Mouse (Mus musculus) small intestine, adult 2 months (tissue): Measurements from ENCODE around the gene Tnfsfm13. TPM values are rescaled to one million over a fixed set of nuclear protein-coding genes. Genes with fewer than 3 reads are reported as not detected.
"Not testable (repeated sequence)": the region's sequence is repeated elsewhere in the genome, so short reads cannot be mapped to it uniquely, and the experiment has no call there.

Source experiments
- H3K27ac ChIP-seq: fragments of 200-500 bp; 2 replicates; pipeline ENCODE4 v1.5.1; 2012; ENCODE audit warnings: low read depth, low read length, control low read depth, inconsistent platforms; ENCODE audit not compliant: insufficient read depth
- H3K27me3 ChIP-seq: fragments of 200-500 bp; 2 replicates; pipeline ENCODE4 v1.6.1; 2012; ENCODE audit warnings: mild to moderate bottlenecking, moderate library complexity, low read length, inconsistent platforms; ENCODE audit not compliant: control insufficient read depth, insufficient read depth
- H3K36me3 ChIP-seq: fragments of 200-500 bp; 2 replicates; pipeline ENCODE4 v1.6.1; 2012; ENCODE audit warnings: mild to moderate bottlenecking, low read length, control low read depth, inconsistent platforms; ENCODE audit not compliant: control insufficient read depth, insufficient read depth
- H3K4me1 ChIP-seq: fragments of 200-500 bp; 2 replicates; pipeline ENCODE4 v1.6.1; 2012; ENCODE audit warnings: low read length, inconsistent platforms, mixed read lengths; ENCODE audit not compliant: control insufficient read depth, insufficient read depth, insufficient read length
- H3K4me3 ChIP-seq: fragments of 200-500 bp; 2 replicates; pipeline ENCODE4 v1.5.1; 2012; ENCODE audit warnings: low read depth, mild to moderate bottlenecking, control low read depth, inconsistent platforms, low read length, moderate library complexity
- CTCF ChIP-seq: fragments of 200-500 bp; IDR thresholded peaks from 2 replicates; pipeline ENCODE4 v1.5.1; 2012; ENCODE audit warnings: low read depth, mild to moderate bottlenecking, control low read depth, inconsistent platforms, low read length, moderate library complexity, mixed read lengths; ENCODE audit not compliant: insufficient replicate concordance, insufficient read length; ENCODE audit errors: extremely low read depth
- POLR2A ChIP-seq: fragments of 200-500 bp; IDR thresholded peaks from 2 replicates; pipeline ENCODE4 v1.6.1; 2012; ENCODE audit warnings: low read depth, mild to moderate bottlenecking, control low read depth, inconsistent platforms, low read length, moderate library complexity
- WGBS: fragments of 180-500 bp; shearing (Covaris S2); methylation state at CpG from one replicate; pipeline ENCODE4 v1.1.7; 2018; 5-methylcytosine and 5-hydroxymethylcytosine counted together
- polyA plus RNA-seq: library from polyadenylated mRNA; depleted of rRNA; stranded (reverse); fragments of >200 nt; gene quantifications from 2 replicates; pipeline ENCODE4 v1.2.3, GENCODE M21; 2012

Tnfsfm13 gene
- polyA plus RNA-seq, 1 experiment = 1.8 TPM

DNA sequence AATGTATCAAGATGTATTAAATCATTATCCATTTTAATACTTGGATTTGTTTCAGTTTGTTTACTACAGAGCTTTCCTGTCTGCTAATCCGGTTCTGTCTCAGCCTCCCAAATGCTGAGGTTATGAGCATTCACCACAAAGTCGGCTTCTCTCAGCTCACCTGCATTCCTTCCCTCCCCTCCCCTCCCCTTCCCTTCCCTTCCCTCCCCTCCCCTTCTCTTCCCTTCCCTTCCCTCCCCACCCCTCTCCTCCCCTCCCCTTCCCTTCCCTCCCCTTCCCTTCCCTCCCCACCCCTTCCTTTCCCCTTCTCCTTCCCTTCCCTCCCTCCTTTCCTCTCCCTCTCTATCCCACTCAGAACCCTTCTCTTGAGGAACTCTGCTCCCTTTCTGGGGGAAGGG, 8.7 kb upstream of the Tnfsfm13 start:
- Histone ChIP-seq H3K36me3 (no peaks in the 10 kb centered on the region), H3K27me3 (no peaks in the 10 kb centered on the region), H3K27ac (no peak overlapping the region), H3K4me1 (peaks cover 10% of the 10 kb centered on the region), H3K4me3 (no peak overlapping the region)
- 17% methylated on average over 2 of the region's 2 CpGs for WGBS
- no peak for TF ChIP-seq POLR2A
- TF ChIP-seq CTCF = no peak

DNA sequence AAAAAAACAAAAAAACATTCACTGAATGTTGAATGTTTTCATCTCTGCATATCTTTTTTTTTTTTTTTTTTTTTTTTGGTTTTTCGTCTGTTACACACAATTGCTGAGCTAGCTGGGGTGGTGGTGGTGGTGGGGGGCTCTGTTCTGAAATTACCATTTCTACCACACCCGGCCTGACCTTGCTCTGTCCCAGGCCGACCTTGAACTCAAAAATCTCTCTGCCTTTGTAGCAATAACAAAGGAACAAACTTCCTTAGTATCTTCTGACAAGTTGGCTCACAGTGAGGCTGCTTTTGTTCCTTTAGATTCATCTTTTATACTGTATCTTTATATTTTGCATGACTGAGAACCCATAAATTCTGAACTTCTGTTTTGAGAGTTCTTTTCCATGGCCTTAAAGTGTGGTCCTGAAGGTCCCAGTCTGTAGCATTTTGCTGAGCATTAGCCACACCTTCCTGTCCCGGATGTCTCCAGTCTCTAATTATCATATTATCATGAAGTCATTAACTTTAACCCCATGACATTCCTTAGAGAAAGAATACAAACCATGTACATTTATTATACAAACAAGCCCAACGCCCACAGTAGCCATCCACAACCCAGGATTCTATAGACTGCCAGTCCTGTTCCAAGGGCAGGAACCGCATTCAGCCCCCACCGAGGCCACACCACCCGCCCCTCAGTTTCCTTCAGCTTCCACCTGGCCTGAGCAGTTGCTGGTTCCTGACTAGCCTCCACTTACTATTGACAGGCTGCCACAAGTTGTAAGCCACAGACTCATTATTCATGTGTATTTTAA, 8.1 kb upstream of the Tnfsfm13 start:
- TF ChIP-seq CTCF (no peak), POLR2A (no peak)
- WGBS = 49% methylated on average over 8 of the region's 8 CpGs
- no peak overlapping the region for H3K4me3 ChIP-seq
- H3K4me1 ChIP-seq = peaks cover 10% of the 10 kb centered on the region
- no peaks in the 10 kb centered on the region for H3K27me3 ChIP-seq
- no peaks in the 10 kb centered on the region for H3K36me3 ChIP-seq
- H3K27ac ChIP-seq = no peak overlapping the region

DNA sequence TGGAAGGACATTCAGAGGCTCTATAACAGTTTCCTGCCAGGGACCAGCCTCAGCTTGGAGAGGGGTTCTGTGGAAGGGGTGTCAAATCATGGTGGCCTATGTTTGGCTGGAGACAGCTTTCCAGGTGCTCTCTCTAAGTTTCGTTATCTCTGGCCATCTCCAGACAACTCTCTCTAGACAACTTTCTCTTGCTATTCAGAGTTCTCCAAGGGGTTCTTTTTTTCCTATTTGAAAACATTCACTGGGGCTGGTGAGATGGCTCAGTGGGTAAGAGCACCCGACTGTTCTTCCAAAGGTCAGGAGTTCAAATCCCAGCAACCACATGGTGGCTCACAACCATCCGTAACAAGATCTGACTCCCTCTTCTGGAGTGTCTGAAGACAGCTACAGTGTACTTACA, 7.5 kb upstream of the Tnfsfm13 start:
- not testable (repeated sequence) for H3K4me3 ChIP-seq, H3K27me3 ChIP-seq, H3K36me3 ChIP-seq, H3K27ac ChIP-seq
- WGBS = 80% methylated on average over 3 of the region's 3 CpGs
- H3K4me1 ChIP-seq = peaks cover 13% of the 10 kb centered on the region

DNA sequence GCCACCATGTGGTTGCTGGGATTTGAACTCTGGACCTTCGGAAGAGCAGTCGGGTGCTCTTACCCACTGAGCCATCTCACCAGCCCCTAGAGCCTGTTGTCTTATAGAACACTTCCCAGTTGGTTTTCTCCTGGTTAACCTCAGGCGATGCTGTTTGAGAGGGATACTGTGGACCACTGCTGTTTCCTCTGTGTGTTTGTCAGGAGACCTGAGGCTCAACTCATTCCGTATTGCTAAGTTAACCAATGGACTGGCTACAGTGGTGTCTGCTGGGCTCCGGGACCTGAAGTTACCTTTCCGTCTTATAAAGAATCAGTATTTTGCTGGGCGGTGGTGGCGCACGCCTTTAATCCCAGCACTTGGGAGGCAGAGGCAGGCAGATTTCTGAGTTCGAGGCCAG, 7.0 kb upstream of the Tnfsfm13 start:
- H3K4me3 ChIP-seq, H3K27me3 ChIP-seq, H3K36me3 ChIP-seq, H3K27ac ChIP-seq: not testable (repeated sequence)
- H3K4me1 ChIP-seq = peaks cover 13% of the 10 kb centered on the region
- 96% methylated on average over 10 of the region's 10 CpGs for WGBS

DNA sequence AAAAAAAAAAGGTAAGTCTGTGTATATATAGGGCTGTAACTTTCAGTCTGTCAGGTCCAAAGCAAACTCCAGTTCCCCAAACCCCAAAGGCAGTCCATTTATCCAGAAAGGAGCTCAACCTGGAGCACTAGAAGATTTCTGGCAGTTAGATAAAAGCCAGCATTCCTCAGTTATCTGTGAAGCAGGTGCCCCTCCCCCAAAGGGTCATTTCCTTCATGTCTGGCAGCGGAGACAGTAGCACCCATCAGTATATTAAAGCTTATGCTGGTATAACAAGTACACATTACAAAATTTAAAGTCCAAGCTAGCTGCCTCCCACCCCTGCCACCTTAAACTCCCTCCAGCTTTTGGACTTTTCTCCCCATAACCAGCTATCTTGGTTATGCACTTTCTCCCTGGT, 3.7 kb upstream of the Tnfsfm13 start:
- WGBS = 19% methylated on average over 1 of the region's 1 CpGs
- Histone ChIP-seq H3K27me3 (no peaks in the 10 kb centered on the region), H3K4me3 (no peak overlapping the region), H3K4me1 (peaks cover 13% of the 10 kb centered on the region), H3K36me3 (no peaks in the 10 kb centered on the region), H3K27ac (no peak overlapping the region)
- TF ChIP-seq POLR2A = no peak
- TF ChIP-seq CTCF = no peak

DNA sequence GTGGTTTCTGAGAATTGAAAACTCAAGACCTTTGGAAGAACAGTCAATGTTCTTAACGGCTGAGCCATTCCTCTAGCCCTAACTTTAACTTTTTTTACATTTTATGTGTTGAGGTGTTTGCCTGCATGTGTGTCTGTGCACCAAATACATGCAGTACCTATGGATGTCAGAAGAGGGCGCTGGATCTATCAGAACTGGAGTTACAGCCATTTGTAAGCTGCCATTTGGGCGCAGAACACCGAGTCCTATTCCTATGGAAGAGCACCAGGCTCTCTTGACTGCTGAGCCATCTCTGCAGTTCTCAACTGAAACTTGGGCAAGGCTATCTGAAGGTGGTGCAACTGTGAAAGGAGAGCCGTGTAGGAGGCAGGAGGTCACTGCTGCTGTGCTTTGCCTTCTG, 2.7 kb upstream of the Tnfsfm13 start:
- H3K27me3 ChIP-seq = no peaks in the 10 kb centered on the region
- H3K4me3 ChIP-seq = no peak overlapping the region
- peaks cover 9% of the 10 kb centered on the region for H3K4me1 ChIP-seq
- WGBS = 73% methylated on average over 5 of the region's 5 CpGs
- TF ChIP-seq POLR2A = no peak
- peak; percentile 35; the same call in 1 of the 2 replicates for TF ChIP-seq CTCF
- no peaks in the 10 kb centered on the region for H3K36me3 ChIP-seq
- peak overlapping the region; percentile 47; the same call in 1 of the 2 replicates for H3K27ac ChIP-seq

DNA sequence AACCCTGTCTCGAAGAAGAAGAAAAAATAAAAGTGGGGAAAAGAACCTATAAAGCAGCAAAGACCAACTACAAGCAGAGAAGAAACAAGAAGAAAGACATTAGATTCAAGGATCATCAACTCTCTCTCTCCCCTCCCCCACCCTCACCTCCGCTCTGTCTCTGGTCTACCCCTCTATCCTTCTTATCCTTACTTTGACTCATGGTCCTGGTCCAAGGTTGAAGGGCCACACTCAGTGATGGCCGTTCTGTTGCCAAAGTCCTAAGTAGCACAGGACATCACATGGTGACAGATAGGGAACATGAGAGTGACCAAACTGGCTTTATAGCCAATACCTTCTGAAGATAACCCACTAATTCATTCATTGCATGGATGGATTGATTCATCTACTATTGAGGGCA, 1.5 kb upstream of the Tnfsfm13 start:
- WGBS = 73% methylated on average over 3 of the region's 3 CpGs
- H3K36me3 ChIP-seq = no peaks in the 10 kb centered on the region
- H3K27ac ChIP-seq = peak overlapping the region; percentile 66; the same call in 1 of the 2 replicates
- H3K27me3 ChIP-seq = no peaks in the 10 kb centered on the region
- peaks cover 13% of the 10 kb centered on the region for H3K4me1 ChIP-seq
- TF ChIP-seq CTCF = no peak
- no peak for TF ChIP-seq POLR2A
- no peak overlapping the region for H3K4me3 ChIP-seq

DNA sequence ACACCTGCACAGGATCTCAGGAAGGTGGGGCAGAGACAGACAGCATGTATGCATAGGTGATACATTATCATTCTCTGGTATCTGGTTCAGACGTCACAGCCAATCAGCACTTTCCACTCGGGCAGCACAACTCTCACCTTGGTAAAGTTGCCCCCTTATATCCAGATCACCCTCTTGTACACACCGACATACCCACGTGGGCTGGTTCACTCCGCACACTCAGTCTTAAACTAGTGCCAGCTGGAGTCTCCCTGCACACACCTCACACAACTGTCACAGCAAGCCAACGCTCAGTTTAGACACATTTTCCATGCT, 895 bp downstream of the Tnfsfm13 start:
- Histone ChIP-seq H3K27me3 (no peaks in the 10 kb centered on the region), H3K27ac (peak overlapping the region; percentile 45; the same call in 1 of the 2 replicates), H3K36me3 (peaks cover 9% of the 10 kb centered on the region; the same call in 1 of the 2 replicates), H3K4me1 (peaks cover 20% of the 10 kb centered on the region), H3K4me3 (peak overlapping the region; percentile 57)
- 60% methylated on average over 6 of the region's 6 CpGs for WGBS
- TF ChIP-seq POLR2A = no peak
- no peak for TF ChIP-seq CTCF
